Mouse (Mus musculus) liver, embryonic 14.5 days (tissue): ENCODE data around the gene Atg5.

Source experiments
- CTCF ChIP-seq: IDR thresholded peaks from 2 replicates; pipeline ENCODE4 v1.5.1; 2016; ENCODE audit warnings: antibody characterized with exemption, low read depth, control low read depth
- EP300 ChIP-seq: IDR thresholded peaks from 2 replicates; pipeline ENCODE4 v1.6.1; 2016; ENCODE audit warnings: antibody characterized with exemption, low read depth

- TF ChIP-seq CTCF (no peak), EP300 (no peak)
These were observed 113.2 kb downstream of the Atg5 start for GRCm38 (mm10) chr10:44381397-44381796.
